Mouse (Mus musculus) Muller cell, postnatal 12 days (primary cell): ENCODE measurements around the gene Csrp1.

Source experiments
- DNase-seq: peaks from one replicate; pipeline ENCODE4 v3.0.0-alpha.2; 2015; ENCODE audit errors: inconsistent ontology term

Csrp1 gene

GRCm38 (mm10) chr1:135698046-135698445 is 21.8 kb upstream of the Csrp1 start:
- no peak for DNase-seq

DNA sequence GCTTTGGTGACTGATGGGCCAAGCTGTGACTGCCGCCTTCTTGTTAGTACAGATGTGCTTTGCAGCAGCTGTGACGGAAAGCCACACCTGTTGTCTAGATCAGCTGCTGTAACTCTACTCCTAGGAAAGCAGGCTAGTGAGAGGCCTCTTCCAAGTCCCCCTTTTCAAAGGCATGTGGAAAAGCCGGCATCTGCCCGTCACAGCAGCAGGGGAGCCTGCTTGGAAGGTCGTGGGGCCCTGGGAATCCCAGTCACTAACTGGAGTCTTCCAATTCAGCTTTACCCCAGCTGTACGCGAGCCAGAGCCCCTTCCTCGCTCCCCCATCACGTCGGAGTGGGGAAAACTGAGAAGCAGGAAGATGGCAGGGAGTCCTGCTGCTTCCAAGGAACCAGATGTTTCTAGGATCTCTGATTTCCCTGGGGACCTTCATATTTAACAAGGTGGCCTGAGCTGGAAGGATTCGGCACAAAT is 21.4 kb upstream of the Csrp1 start:
- DNase-seq: no peak

GRCm38 (mm10) chr1:135698996-135699705 is 20.7 kb upstream of the Csrp1 start:
- DNase-seq: peak; percentile 88

DNA sequence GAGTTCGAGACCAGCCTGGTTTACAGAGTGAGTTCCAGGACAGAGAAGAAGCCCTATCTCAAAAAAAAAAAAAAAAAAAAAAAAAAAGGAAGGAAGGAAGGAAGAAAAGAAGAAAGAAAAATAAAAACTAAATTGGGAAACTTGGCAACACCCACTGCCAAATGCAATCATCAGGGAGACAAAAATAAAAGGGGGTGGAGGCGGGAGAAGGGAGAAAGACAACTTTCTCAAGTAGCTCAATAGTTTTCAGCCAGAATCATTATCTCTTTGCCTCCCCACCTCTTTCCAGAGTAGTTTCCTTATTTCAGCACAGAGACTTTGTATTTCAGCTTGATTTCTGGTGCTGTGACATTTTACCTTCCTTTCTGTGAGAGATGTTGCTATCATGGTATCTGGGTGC is 20.0 kb upstream of the Csrp1 start:
- no peak for DNase-seq

DNA sequence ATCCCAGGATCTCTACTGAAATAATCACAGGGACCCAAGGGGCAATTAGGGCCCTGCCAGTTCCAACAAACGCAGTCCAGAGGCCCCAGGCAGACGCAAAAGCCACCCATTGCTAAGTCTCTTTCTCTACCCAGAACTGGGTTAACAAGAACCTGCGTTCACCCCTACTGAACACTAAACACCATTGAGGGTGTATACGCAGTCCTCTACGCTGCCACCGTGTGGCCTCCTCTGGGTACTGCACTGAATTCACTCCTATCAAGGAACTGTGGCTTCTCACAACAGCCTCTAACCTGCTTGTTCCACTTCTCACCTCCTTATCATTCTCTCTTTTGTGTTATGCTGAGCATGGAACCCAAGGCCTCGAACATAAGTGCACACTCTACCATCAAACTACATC is 19.3 kb upstream of the Csrp1 start:
- DNase-seq: peak; percentile 69

DNA sequence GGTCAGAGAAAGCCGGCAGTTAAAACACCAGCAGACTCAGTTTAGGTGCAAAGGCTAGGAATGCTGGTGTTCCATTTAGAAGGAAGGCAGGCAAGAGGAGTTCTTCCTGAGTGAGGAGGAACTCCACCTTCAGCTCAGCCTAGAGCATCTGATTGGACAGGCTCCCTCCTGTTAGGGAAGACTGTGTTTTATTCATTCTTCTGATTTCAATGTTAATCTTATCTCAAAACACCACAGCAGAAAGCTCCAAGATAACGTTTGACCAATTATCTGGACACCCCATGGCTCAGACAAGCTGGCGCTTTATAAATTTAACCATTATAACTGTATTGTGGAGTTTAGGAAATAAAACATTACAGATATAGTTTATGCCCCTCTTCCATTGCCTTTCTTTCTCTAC is 18.5 kb upstream of the Csrp1 start:
- DNase-seq: no peak

GRCm38 (mm10) chr1:135702722-135703121 is 17.1 kb upstream of the Csrp1 start:
- no peak for DNase-seq

- no peak for DNase-seq
Measured at GRCm38 (mm10) chr1:135704317-135704821, 15.5 kb upstream of the Csrp1 start.

DNA sequence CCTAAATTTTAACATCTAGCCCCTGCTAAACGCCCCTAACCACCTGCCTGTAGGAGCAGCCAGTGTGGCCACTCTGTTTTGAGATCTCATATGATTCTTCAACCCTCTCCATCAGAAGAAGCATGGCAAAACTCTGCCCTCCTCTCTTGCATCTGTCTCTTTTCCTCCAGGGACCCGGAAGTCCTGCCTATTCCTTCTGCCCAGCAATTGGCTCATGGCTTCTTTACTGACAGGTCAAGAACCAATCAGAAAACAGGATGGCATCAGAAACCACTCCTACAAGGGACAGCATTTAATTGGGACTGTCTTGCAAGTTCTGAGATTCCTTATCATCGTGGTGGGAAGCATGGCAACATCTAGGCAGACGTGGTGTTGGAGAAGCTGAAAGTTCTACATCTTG is 11.5 kb upstream of the Csrp1 start:
- no peak for DNase-seq

DNA sequence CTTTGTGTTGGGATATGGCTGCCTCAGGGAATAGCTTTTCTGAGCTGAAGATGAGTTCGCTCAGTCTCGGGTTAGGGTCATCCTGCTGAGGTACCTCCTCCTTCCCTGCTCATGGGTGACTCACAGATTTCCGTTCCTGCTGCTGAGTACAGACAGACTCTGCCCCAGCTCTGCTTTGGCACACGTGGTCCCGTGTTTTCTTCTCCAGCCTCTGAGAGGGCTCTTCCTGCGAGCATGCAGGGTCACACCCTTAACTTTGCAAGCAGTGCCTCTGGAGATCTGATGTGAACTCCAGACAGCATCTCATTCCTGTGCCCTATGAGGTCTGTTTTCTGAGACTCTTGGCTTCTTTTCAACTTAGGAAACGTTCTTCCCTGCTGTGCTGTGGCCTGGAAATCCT is 8.7 kb upstream of the Csrp1 start:
- DNase-seq: no peak

DNA sequence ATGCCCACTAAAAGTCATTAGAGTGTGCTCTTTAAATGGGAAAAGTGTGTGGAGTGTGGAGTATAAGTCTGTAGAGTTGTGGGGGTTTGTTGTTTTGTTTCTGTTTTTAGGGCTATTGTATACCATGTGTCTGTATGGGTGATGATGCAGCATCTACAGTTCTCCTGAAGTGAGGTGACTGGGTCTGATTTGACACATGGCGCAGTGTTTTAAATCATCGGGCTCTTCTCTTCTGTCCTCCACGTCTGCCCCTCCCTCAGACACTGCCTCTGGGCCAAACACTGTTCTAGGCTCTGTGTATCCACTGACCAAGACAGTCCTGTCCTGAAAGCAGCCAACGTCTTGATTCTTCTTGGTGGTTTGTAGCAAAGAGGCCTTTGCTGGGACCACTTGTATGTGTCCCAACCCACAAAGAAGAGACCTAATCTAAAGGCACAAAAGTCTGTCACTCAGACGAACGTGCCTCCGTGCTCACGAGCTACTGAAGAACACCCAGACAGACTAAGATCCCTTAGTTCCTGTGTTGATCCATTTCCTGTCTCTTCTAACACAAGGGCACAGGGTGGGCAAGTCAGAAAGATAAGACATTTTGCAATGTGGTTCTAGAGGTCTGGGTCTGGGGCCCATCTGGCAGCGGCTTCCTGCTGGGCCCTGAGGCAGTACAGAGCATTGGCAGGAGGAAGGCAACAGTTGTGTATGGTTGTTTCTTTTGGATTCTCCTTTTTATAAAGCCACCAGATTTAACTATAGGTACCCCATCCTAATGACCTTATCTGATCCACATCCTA is 5.6 kb upstream of the Csrp1 start:
- DNase-seq: no peak

DNA sequence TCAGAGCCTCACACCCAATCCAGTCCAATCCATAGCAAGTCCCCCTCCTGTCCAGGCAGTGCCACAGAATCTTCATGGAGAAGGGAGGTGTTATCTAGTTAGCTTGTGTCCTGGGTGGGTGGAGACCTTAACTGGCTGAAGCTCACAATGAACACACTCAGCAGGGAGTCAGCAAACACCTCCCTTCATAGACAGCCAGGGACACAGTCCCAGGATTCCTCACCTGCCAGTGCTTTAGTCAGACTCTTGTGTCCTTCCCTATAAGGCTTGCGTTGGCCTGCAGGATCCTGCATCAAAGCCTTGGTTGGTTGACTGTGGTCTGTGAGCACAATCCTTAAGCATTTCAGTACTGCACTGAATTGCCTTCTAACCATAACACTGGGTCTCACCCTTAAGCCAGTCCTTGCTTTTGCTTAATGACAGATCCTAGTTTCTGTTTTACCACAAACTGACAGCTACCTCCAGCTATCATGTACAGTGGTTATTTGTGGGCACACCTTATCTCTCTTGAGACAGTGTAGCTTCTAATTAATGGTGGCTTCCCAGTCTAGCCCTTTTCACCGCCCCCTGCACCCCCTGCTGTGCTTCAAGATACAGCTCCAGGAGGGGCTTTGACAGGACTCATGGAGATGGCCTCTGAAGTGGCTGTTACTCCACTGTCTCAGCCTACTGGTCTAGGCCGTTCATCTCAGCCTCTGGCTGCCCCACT is 4.8 kb upstream of the Csrp1 start:
- DNase-seq: no peak

GRCm38 (mm10) chr1:135719486-135719885 is 375 bp upstream of the Csrp1 start:
- DNase-seq: no peak

- DNase-seq: no peak
Measured at GRCm38 (mm10) chr1:135723016-135723415, 3.2 kb downstream of the Csrp1 start.

DNA sequence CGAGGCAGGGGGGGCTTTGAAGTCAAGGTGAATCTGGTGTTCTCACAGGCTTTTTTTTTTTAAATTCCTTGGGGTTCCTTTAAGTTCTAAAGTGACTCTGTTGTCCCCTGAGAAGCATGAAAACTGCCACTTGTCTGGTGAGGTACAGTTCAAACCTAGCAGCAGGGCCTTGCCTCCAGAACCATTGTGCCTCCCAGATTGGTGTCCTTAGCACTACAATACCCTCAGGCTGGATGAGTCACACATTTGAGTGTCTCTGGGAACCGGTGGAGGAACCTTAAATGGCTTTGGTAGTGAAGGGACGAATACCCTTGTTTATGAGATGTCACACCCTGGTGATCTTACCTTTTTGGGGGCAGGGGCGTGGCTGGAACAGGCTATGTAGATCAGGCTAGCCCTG is 4.3 kb downstream of the Csrp1 start:
- no peak for DNase-seq

DNA sequence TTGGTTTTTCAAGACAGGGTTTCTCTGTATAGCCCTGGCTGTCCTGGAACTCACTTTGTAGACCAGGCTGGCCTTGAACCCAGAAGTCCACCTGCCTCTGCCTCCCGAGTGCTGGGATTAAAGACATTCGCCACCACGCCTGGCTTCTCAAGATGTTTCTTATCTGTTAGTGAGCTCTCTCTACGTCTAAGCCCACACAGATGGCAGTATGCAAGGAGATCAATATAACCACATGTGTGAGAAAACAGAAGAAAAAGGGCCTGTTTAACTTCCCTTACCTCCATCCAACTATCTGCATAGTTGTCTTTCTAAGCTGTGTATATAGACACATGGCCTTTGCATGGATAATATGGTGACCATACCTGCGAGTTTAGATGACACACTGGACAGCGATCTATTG is 5.5 kb downstream of the Csrp1 start:
- no peak for DNase-seq

GRCm38 (mm10) chr1:135725936-135726335 is 6.1 kb downstream of the Csrp1 start:
- DNase-seq: no peak

DNA sequence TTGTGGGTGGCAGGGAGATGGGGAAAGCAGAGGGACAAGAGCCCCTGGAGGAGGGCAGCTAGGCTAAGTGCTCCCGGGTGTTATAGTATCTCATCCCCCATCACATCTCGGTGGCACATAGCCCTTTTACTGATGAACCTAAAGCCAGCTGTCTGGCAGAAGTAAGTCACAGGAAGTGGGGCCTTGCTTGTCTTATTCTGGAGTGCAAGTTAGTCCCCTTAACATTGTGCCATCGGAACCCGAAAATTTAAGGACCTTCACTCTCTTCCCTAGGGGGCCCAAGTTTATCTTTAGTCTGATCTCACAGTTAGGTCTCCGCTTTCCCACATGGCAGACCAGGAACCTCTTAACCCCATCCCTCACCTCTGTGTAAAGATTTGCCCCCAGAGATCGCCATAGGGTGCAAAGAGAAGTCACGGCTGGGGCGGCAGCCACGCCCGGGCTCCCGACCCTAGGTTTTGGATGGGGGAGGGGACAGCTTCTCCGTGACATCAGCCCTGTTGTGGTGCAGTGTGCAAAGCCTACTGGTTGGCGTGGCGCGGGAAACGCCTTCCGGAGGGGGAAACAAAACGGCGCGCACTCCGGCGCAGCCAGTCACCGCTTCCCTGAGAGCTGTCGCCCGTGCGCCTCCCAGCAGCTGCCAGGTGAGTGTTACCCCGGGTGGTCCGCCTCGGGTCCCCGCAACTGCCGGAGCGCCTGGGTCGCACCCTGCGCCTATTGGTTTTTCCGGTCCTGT is 8.9 kb downstream of the Csrp1 start:
- DNase-seq: peak; percentile 89

GRCm38 (mm10) chr1:135729367-135729713 is 9.5 kb downstream of the Csrp1 start:
- DNase-seq: no peak

DNA sequence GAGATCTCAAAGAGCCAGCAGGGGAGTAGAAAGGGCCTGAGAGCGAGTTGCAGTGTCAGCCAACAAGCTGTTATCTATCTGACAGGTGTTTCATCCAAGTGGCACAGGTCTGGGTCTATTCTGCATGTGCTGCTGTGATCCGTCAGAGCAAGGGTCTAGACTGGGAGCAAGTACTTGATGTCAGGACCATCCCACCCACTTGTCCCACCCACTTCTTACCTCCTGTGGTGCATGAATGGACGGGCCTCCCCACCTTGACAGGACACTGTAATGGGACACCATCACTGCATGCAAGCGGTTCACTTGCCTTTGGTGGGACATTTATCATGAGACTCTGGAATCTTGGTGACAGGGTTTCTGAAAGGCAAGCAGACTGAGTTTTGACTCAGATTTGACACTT is 10.0 kb downstream of the Csrp1 start:
- no peak for DNase-seq

GRCm38 (mm10) chr1:135730296-135730695 is 10.4 kb downstream of the Csrp1 start:
- DNase-seq: no peak

DNA sequence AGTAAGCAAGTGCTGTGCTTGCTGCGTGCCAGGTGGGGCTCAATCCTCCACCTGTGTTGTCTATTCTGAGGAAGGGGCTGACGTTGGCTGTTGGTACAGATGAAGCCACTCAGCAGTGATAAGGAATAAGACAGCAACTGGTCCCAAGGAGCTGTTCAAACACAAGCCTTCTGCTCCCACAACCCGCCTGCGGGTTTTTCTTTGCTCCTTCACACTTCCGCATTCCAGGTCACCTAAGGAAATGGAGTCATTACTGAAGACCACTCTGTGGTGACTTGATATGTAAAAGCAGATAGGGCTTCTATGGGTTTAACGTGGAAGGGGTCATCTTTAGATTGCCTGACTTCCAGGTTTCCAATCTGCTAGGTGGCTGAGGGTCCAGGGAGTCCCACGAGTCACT is 11.5 kb downstream of the Csrp1 start:
- DNase-seq: no peak
